Mouse (Mus musculus) kidney, embryonic 14.5 days (tissue): ENCODE measurements around the gene Trim8. TPM values are rescaled to one million over a fixed set of nuclear protein-coding genes. Genes with fewer than 3 reads are reported as not detected.

Experiments
- ATAC-seq: fragments of 200-750 bp; cut with Nextera tagmentation; 2 replicates; pipeline ENCODE4 v1.8.0; 2017; ENCODE audit warnings: moderate number of reproducible peaks, mild to moderate bottlenecking, moderate TSS enrichment, moderate library complexity; ENCODE audit not compliant: low FRiP score, low TSS enrichment
- H3K27ac ChIP-seq: fragments of 300-500 bp; sonication (generic); 2 replicates; pipeline ENCODE4 v1.5.1; 2014; ENCODE audit warnings: low read depth, mild to moderate bottlenecking, low read length, moderate library complexity, mixed read lengths
- H3K27me3 ChIP-seq: fragments of 300-500 bp; sonication (generic); 2 replicates; pipeline ENCODE4 v1.6.1; 2014; ENCODE audit warnings: mild to moderate bottlenecking, low read length; ENCODE audit not compliant: control insufficient read depth, insufficient read depth
- H3K36me3 ChIP-seq: fragments of 300-500 bp; sonication (generic); 2 replicates; pipeline ENCODE4 v1.6.1; 2014; ENCODE audit warnings: low read length, mixed read lengths; ENCODE audit not compliant: control insufficient read depth, insufficient read depth
- H3K4me1 ChIP-seq: fragments of 300-500 bp; sonication (generic); 2 replicates; pipeline ENCODE4 v1.6.1; 2014; ENCODE audit warnings: low read length, mixed read lengths; ENCODE audit not compliant: control insufficient read depth, insufficient read depth
- H3K4me2 ChIP-seq: fragments of 300-500 bp; sonication (generic); replicated peaks from 2 replicates; pipeline ENCODE4 v1.6.1; 2014; ENCODE audit warnings: low read depth, mild to moderate bottlenecking, low read length
- H3K4me3 ChIP-seq: fragments of 300-500 bp; sonication (generic); 2 replicates; pipeline ENCODE4 v1.5.1; 2014; ENCODE audit warnings: mild to moderate bottlenecking, low read length
- H3K9ac ChIP-seq: fragments of 300-500 bp; sonication (generic); 2 replicates; pipeline ENCODE4 v1.6.1; 2014; ENCODE audit warnings: low read depth, mild to moderate bottlenecking, low read length, moderate library complexity
- H3K9me3 ChIP-seq: fragments of 300-500 bp; sonication (generic); 2 replicates; pipeline ENCODE4 v1.6.1; 2016; ENCODE audit warnings: low read length; ENCODE audit not compliant: control insufficient read depth
- WGBS: fragments of 180-500 bp; shearing (Covaris S2); extraction: QIAGEN DNeasy Blood & Tissue Kit; methylation state at CpG from one replicate; pipeline ENCODE4 v1.1.7; 2014; 5-methylcytosine and 5-hydroxymethylcytosine counted together
- polyA plus RNA-seq: library from polyadenylated mRNA; unstranded; fragments of >200 nt; fragmentation: Nextera tagmentation; extraction: Ambion mirVana; gene quantifications from 2 replicates; pipeline ENCODE4 v1.2.1, GENCODE M21; 2014

Trim8 gene
- polyA plus RNA-seq, 1 experiment from 2014 or later: 35.6 TPM

- Histone ChIP-seq H3K27me3 (no peaks in the 10 kb centered on the region), H3K4me1 (peaks cover 53% of the 10 kb centered on the region), H3K4me3 (no peak overlapping the region), H3K4me2 (no peak overlapping the region), H3K36me3 (no peaks in the 10 kb centered on the region), H3K9me3 (no peaks in the 10 kb centered on the region), H3K27ac (peak overlapping the region; percentile 45; the same call in 1 of the 2 replicates), H3K9ac (no peak overlapping the region)
- WGBS: 21% methylated on average over 15 of the region's 15 CpGs
- no peak for ATAC-seq
Observed at GRCm38 (mm10) chr19:46522433-46523044, 21.0 kb downstream of the Trim8 start.

DNA sequence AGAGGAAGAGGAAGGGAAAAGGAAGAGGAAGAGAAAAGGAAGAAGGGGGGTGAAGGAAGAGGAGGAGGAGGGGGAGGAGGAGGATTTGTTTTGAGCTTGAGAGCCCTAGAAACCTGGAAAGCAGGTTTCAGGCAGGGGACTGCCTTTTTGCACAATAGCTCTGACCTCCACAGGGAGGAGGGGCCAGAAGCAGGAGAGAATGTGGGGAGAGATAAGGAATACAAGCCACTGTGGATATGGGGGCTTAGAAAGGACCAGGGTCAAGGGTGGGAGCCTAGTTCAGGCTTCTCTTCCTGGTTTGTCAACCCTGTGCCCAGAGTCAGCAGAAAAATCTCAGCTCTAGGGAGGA, 21.6 kb downstream of the Trim8 start:
- Histone ChIP-seq H3K4me2 (peak overlapping the region; percentile 40), H3K36me3 (no peaks in the 10 kb centered on the region), H3K27ac (peak overlapping the region; percentile 94), H3K27me3 (no peaks in the 10 kb centered on the region), H3K9ac (peak overlapping the region; percentile 35; the same call in 1 of the 2 replicates), H3K4me1 (peaks cover 51% of the 10 kb centered on the region), H3K9me3 (no peaks in the 10 kb centered on the region), H3K4me3 (no peak overlapping the region)
- no peak for ATAC-seq

DNA sequence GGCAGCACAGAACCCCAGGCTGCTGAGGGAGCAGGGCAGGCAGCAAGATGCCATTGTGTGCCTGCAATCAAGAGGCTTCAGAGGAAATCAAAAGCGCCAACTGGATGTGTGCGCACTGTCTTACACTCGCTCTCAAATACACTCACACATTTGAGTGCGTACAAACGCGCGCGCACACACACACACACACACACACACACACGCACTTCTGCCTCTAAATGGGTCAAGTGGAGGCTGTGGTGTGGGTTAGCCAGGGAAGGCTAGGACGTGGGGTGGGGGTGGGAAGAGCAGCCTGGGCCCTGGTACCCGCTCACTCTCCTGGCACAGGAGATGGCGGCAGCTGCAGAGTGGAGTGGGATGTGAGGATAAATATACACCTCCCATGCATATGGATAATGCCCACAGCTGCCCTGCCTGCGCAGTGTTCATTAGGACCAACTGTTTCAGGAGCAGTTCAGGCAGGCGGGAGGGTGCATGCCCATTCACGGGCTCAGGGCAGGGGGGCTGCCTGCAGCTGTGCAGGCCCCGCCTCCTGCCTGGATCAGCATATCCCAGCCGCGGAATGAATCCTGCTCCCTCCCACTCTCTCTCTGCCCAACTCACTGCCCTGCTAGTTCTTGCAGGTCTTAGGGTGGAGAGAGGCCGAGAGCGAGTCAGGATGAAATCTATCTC, 22.1 kb downstream of the Trim8 start:
- Histone ChIP-seq H3K4me1 (peaks cover 51% of the 10 kb centered on the region), H3K4me3 (peak overlapping the region; percentile 11), H3K27me3 (no peaks in the 10 kb centered on the region), H3K4me2 (peak overlapping the region; percentile 40), H3K9ac (peak overlapping the region; percentile 35; the same call in 1 of the 2 replicates), H3K27ac (peak overlapping the region; percentile 94), H3K36me3 (no peaks in the 10 kb centered on the region), H3K9me3 (no peaks in the 10 kb centered on the region)
- peak; percentile 80 for ATAC-seq
- 8% methylated on average over 20 of the region's 20 CpGs for WGBS

GRCm38 (mm10) chr19:46524152-46524544, 22.6 kb downstream of the Trim8 start:
- Histone ChIP-seq H3K4me2 (peak overlapping the region; percentile 40), H3K27ac (peak overlapping the region; percentile 94), H3K4me3 (peak overlapping the region; percentile 11), H3K4me1 (peaks cover 51% of the 10 kb centered on the region), H3K36me3 (no peaks in the 10 kb centered on the region), H3K9ac (peak overlapping the region; percentile 35; the same call in 1 of the 2 replicates), H3K9me3 (no peaks in the 10 kb centered on the region), H3K27me3 (no peaks in the 10 kb centered on the region)
- no peak for ATAC-seq
- WGBS: 9% methylated on average over 6 of the region's 6 CpGs

GRCm38 (mm10) chr19:46524601-46525321, 23.3 kb downstream of the Trim8 start:
- Histone ChIP-seq H3K9ac (peak overlapping the region; percentile 35; the same call in 1 of the 2 replicates), H3K27ac (peak overlapping the region; percentile 94), H3K36me3 (no peaks in the 10 kb centered on the region), H3K4me1 (peaks cover 55% of the 10 kb centered on the region), H3K4me2 (peak overlapping the region; percentile 40; the same call in 1 of the 2 replicates), H3K27me3 (no peaks in the 10 kb centered on the region), H3K4me3 (no peak overlapping the region; the same call in 1 of the 2 replicates), H3K9me3 (no peaks in the 10 kb centered on the region)
- peak; percentile 20 for ATAC-seq
- WGBS: 30% methylated on average over 14 of the region's 14 CpGs

DNA sequence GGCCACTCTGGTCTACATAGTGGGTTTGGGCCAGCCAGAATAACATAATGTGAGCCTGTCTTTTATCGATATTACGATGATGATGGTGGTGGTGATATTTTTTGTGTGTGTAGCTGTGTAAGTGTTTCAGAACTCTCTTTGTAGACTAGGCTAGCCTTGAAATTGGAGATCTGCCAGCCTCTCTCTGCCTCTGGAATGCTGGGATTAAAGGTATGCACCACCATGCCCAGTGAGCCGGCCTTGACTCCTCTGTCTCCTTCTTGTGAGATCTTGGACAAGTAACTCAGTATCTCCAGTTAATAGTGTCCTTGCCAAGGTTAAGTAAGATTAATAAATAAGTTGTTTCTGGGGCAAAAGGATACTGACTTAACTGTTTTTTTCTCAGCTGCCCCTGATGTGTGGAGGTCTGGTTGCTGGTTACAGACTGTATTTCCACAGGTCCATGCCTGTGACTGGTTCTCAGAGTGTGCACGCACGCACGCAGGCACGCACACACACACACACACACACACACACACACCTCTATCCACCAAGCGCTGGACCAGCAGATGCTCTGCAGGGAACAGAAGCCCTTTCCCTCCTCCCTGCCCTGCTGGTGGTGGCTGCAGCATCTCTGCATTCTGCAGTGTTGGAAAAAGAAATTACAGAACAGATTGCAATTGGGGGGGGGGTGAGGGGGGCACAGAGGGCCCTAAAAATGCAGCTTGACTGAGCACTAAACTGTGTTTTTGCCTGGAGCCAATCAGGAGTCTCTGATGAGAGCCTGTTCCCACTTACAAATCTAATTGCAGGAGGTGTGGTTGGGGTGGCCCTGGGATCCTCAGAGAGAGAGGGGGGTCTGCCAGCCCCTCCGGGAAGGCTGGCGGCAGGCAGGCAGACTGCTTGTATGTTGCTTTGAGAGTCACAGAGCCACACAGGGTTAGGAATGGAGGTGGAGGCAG, 24.5 kb downstream of the Trim8 start:
- 63% methylated on average over 10 of the region's 10 CpGs for WGBS
- Histone ChIP-seq H3K4me1 (peaks cover 64% of the 10 kb centered on the region), H3K27me3 (no peaks in the 10 kb centered on the region), H3K36me3 (no peaks in the 10 kb centered on the region), H3K27ac (peak overlapping the region; percentile 94; the same call in 1 of the 2 replicates), H3K4me3 (no peak overlapping the region), H3K4me2 (no peak overlapping the region), H3K9ac (no peak overlapping the region), H3K9me3 (no peaks in the 10 kb centered on the region)
- ATAC-seq: no peak

DNA sequence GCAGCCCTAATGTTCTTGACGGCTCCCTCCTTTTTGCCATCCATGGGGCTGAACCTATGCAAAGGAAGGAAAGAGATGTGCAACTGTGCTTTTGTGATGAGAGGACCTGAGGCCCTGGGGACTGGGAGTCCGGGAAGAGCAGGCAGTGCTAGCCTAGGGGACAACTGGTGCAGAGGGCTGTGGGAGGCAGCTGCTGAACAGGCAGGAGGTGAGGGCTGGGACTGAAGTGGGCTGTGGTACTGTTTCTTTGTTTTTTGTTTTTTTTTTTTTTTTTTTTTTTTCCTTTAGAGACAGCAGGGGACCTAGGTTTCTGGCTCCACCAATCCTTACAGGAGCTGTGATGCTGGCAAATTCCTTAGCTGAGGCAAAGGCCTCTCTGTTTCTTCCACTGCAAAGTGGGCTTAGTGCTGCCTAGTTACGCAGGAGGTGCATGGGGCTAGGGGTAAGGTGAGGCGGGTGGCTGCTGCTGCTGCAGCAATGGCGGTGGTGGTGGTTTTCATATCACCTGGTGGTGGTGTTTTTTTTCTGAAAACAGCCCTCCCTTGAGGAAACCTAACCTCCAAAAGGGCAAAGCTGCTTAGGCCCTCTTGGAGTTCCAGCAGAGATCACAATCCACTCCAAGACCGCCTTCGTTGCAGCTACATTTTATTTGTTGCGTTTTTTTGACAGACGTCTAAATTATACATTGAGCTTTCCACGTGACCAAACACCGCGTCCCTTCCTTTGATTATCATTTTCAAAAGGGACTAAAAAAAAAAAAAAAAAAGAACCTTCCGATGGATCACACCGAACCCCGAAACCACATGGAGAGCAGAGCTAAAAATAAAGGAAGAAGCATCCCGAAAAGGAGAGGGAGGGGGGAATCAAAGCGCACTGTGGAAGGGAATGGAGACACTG, 26.4 kb downstream of the Trim8 start:
- Histone ChIP-seq H3K9ac (peak overlapping the region; percentile 46; the same call in 1 of the 2 replicates), H3K4me1 (peaks cover 80% of the 10 kb centered on the region), H3K27ac (peak overlapping the region; percentile 91; the same call in 1 of the 2 replicates), H3K9me3 (no peaks in the 10 kb centered on the region), H3K36me3 (no peaks in the 10 kb centered on the region), H3K27me3 (no peaks in the 10 kb centered on the region), H3K4me3 (peak overlapping the region; percentile 24; the same call in 1 of the 2 replicates), H3K4me2 (peak overlapping the region; percentile 34)
- 21% methylated on average over 17 of the region's 17 CpGs for WGBS
- ATAC-seq: no peak
